Mouse (Mus musculus): ENCODE measurements around the gene Il4ra. TPM values are rescaled to one million over a fixed set of nuclear protein-coding genes. Genes with fewer than 3 reads are reported as not detected.
A peak's percentile ranks its signal among the peaks of the same experiment; 100 is the strongest.

Il4ra gene
- polyA plus RNA-seq, 2 experiments from 2014 or later = 67.8 to 77.8 TPM

DNA sequence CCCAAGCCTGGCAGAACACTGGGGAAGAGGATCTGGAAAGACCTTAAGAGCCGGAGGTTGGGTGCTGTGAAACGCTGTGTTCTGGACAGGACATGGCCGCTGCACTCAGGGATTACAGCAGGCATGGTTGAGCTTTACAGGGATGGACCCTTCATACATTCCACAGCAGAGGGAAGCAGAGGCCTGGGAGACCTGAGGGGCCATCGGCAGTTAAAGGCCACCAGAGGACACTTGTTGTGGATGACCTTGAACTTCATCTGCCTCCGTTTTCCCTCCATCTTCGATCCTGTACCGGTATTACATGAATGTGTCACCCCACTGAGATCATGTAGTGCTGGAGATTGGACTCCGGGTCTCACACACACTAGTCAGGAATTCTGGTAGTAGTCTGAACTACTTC lies 2.0 kb upstream of the Il4ra start:
- ATAC-seq = no peak

DNA sequence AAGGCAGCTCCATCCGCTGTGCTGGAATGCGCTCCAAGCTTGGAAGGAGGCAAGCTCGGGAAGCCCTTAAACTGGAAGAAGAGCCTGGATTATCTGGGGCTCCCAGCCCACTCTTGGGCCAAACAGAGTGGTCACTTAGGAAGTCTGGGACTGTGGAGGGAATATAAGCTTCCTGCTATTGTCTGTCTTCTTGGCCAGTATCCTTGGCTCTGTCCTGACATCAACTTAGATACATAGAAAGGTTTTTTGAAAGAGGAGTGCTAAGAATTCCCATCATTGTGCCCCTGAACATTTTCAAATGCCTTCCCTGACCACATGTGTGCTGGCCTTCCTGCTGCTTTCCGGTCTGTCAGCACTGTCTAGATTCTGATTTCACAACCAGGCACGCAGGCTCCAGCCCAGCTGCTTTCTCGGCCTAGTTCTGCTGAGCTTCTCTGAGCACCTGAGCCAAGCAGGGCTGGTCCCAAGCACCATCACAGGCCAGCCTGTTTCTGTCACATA lies 989 bp upstream of the Il4ra start:
- ATAC-seq = no peak

DNA sequence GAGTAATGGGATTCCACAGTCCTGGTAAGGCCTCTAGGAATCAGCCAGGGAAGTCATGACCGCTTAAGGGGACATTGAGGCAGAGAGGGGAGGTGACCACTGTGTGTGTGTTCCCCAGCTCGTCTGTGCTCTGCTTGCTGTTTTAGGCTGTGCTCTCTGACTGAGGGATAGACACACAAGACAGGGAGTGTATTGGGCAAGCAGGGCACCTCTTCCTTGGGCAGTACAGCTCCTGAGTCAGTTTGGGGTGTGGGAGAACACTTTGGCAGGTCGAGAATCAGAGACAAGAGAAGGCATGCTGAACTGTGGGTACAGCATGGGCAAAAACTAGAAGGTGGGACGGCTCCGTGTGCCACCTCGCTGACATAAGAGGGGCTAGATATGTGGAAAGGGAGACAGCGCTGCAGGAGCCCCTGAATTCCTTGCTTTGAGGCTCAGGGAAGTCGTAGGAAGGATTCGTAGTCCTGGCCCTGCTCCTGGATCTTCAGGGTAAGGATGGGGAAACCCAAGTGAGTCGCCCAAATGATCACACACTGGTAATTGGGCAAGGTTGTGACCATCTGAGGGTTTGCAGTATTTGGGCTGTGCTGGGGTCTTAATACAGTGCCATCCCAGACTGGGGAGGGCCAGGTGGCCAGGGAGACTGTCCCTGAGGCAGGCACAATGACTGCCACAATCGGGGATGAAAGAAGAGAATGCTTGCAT lies 1.1 kb downstream of the Il4ra start:
- ATAC-seq = no peak

DNA sequence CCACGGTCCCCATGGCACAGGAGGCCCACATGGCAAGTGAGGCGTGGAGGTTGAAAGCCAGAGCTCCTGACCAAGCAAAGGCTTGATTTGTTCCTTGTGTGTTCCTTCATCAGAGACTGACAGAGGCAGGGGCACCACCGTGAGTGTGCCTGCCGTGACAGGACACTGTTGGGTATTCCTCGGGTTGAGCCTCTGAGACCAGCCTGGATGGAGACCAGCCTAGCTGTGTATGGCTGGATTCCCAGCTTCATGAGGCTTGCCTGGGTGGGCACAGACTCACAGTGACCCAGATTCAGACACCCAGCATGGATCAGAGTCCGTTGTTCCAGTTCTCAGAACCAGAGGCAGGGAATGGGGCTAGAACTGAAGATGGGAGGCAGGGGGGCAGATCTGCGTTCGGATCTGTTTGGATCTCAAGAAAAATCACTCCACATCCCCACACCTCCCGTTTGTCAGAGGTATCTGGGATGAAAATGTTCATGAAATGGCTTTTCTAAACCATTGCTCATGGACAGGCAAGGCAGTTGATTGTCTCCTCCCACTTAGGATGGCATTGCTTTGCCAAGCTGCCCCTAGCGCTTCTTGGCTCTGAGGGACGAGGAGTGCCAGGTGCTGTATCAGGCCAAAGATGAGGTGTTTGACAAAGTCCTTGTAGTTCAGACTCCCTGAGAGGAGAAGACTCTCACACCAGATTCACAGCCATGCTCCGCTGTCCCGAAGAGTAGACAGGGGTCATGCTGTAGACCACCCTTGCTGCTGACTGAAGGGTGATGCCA lies 1.9 kb downstream of the Il4ra start:
- no peak for ATAC-seq

DNA sequence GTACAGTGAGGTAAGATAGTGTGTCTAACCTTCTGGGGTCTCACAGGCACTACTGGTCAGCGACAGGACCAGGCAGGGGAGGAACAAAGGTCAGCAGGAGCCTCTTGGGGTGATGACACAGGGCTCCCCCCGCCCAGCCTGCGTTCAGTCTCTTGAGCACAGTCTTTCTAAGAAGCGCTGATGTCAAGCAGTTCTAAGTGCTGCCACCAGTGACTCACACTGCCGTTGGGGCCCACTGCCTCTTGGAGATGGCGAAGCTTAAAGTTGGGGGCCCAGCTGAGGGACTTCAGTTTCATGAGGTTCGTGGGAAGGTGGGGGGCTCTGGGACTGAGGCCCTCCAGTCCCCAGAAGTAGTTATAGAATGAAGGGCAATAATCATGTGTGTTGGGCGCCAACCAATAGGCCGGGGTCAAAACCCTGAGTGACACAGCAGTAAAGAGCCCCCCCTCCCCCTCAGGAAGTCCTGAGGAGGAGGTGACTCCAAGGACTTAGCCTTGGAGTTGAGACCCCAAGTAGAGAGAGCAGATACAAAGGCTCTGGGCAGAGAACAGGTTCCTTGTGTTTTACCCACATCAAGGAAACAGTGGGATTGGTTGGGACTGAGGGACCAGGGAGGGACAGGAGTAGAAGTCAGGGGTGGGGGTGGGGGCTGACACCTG lies 2.7 kb downstream of the Il4ra start:
- peak; percentile 28 for ATAC-seq

DNA sequence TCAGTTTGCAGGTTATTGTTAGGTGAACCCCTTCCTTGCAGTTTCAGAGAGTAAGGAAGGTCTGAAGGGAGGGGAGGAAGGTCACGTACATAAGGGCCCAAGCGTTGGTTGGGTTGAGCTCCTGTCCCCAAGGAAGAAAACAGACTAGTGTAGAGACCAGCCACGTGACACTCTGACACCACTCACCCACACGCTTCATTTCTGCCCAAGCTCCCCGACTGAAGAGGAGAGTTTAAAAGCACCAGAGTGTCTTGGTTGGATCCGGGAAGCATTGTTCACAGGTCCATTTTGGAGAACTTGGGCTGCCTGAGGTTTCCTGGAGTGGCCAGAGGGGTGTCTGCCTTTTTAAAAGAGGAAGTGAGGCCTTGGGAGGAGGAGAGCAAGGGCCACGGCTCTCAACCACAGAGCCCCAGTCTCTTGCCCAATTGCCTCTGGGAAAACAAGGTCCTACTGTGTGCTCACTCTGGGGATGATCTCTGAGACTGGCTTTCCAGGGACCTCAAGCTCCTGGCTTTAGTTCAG lies 3.5 kb downstream of the Il4ra start:
- ATAC-seq = peak; percentile 7

DNA sequence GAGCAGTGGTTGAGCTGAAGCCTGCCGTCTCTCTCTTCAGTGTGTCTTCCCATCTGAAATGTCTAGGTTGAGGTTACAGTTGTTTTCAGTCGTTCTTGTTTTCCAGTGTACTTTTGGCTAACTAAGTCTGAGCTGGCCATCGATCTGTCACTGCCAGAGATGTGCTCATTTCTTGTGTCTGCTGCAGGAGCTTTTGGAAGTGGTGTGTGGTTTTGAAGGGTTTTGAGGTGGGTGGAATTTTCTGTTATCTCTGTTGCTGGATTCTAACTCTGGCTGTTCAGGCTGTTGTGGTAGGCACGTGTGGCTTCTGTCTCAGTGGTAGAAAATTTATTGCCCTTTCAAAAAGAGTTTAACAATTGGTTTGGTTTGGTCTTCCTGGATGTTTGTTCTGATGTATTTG lies 4.2 kb downstream of the Il4ra start:
- no peak for ATAC-seq

DNA sequence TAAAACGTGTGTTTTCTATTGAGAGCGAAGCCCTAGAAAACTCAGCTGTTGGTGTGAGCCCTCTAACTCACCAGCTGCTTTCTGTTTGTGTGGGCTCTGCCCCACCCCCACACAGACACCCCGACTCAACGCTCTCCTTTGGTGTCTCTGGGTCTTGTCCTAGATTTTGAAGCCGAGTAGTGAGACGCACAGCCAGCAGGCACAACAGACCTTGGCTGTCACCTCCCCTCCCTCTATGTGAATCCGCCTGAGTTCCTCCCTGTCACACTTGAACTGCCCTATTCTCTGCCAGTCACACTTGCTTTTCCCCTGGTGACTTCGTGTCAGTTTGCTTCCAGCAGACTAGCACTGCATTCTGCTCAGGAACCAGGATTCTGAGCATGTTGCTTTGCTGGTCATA lies 4.9 kb downstream of the Il4ra start:
- no peak for ATAC-seq

DNA sequence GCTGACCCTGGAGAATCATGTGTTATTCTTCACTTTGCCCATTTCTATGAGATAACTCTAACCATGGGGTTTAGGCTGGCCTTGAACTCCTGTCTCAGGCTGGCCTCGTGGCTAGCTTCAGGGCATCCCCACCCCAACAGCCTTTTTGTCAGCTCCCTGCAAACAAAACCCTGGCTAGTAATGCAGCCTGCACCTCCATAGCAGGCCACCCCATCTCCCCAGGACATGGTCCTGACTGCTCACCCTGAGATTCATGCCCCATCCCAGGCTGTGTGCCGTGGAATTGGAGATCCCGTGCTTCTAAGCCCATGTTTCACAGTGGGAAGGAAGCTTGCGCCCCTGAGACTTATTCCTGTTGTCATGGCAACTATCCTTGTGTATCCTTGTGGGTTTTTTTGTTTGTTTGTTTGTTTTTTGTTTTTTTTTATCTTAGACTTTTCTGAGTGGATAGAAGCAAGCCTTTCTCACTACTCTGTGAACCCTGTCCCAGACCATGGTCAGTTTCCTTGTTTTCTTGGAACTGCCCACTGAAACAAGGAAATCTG lies 6.6 kb downstream of the Il4ra start:
- ATAC-seq = no peak

DNA sequence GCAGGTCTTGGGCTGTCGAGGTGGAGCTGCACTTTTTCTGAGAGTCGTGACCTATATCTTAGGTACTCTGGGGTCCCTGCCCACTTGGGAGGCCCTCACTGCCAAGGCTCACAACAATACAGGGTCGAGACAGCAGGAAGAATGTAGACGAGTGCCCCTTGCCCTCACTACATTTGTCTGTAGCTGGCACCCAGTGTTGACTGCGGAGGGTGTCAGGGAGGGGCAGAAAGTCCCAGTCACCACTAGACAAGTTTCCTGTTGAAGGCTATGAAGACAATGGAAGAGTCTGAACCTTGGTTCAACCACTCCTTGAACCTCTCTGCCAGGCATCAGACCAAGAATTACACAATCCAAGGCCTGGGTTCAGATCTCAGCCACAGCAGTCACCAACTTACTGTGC lies 7.1 kb downstream of the Il4ra start:
- ATAC-seq = no peak

DNA sequence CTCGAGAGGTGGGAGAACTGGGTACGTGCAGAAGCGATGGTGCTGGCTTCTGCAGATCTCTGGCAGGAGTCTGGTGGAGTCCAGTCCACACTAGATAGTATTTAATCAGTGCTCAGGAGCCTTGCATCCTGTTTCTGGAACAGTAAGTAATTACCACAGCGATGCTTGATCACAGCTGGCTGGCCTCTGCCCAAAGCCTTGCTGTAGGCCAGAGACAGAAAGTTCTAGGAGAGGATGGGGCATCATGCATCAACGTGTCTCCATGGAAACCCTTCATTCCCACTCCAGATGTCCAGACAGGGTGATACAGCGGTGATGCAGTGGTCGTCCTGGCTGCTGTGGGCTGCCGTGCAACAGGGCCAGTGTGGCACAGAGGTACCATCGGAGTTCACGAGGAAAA lies 7.6 kb downstream of the Il4ra start:
- ATAC-seq = no peak

DNA sequence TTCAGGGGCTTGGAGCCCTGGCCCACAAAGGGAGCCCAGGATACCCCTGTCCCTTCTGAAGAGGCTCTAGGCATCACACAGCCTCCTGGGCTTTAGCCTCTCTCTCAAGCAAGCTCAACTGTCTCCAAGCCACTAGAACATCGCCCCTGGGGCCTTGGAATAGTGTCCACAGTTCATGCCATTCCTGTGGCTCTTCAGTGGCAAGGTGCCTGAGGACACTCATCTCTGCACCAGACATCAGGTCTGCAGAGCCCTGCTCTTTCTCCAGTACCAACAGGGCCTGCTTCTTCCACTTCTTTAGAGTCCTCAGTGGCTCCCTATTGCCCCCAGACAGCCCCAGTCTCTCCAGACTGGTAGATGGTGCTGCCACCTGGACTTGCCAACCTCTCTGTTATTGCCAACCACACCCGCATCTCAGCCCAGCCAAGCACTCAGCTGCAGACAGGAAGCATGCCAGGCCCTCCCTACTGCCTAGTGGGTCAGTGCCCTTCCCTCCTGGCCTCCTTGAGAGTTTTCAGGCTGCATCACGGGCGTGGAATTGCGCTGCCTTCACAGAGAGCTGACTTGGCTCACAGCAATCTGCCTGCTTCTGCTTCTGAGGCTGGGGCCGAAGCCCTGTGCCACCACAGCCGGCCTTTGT lies 8.3 kb downstream of the Il4ra start:
- no peak for ATAC-seq

DNA sequence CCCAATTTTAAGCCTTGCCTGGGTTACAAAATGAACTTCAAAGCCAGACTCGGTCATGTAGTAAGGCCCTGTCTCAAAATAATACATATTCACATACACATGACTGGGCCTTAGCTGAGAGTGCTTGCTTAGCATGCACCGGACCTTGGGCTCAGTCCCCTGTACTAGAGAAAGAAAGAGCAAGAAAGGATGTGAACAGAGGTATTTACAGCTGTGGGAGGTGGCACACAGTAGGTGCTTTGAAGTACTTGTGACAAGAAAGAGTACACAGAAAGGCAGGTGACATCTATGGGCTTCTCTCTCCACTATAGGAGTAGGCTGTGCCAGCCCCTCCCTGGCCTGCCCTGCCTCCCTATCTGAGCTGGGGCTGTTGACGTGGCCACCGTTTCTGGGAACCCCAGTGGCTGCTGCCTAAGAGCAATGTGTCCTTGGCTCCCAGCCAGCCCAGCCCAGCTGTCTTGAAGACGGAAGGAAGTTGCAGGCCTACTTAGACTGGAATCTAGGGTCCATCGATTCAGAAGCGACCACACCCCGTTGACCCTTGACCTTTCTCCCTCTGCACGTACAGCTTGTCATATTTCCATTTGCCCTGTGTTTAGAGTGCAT lies 9.3 kb downstream of the Il4ra start:
- peak; percentile 82 for ATAC-seq

DNA sequence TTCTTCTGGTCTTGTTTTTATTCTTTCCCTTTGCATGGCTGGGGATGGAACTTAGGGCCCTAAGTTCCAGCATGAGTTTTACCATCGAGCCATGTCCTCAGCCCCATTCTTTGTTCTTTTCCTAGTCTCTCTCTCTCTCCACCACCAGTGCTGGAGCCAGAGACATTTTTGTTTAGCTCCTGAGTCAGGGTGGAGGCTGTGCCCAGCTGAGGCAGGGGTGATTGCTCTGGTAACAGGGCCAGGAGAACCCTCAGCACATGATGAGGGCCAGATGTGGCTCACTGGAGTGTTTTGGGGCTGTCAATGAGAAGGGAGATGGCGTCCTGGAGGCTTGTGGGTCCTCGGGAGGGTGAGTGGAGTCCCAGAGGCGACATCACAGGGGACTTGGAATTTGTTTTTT lies 10.5 kb downstream of the Il4ra start:
- ATAC-seq = no peak

DNA sequence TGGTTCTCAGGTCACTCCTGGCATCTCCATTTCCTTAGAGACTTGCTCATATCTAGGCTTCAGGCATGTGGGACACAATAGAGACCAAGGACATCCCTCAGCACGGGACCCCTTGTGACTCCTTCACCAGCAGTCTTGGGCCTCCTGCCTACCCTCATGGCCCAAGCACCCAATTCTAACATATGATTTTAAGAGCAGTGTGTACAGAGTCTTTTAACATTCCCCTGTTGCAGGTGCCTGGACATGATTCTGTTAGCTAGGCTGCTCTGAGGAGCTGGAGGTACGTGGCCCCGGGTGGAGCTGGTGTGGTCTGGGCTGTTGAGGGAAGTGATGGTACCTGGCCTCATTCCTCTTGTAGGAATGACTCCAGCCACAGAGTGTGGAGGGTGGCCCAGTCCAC lies 11.2 kb downstream of the Il4ra start:
- no peak for ATAC-seq

DNA sequence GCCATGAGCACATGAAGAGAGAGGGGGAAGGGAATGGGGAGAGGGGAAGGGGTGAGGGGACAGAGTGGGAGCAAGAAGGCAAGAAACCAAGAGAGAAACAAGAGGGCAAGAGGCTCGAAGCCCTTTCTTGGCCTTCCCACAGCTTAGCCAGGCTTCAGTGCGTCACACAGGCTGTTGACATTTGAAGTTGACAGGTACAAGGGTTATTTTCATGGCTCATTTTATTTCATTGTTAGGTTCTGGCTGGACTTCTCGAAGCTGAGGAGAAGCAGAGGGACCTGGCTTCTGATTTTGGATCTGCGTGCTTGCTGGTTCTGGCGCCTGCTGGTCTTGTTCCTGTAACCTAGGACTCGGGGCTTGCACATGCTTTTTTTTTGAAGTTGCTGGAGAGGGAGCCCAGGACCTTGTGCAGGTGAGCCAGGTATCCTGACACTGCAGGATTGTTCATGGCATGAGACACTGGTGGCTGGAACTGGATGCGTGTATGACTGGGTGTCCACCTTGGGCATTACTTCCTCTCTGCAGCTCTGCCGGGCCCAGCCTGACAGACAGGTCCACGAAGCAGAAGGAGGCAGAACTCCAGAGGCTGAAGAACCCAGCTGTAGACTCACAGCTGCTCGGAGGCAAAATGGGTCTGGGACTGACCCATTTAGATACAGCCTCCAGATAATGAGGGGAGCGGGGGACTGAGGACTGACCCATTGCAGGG lies 12.6 kb downstream of the Il4ra start:
- ATAC-seq = no peak

DNA sequence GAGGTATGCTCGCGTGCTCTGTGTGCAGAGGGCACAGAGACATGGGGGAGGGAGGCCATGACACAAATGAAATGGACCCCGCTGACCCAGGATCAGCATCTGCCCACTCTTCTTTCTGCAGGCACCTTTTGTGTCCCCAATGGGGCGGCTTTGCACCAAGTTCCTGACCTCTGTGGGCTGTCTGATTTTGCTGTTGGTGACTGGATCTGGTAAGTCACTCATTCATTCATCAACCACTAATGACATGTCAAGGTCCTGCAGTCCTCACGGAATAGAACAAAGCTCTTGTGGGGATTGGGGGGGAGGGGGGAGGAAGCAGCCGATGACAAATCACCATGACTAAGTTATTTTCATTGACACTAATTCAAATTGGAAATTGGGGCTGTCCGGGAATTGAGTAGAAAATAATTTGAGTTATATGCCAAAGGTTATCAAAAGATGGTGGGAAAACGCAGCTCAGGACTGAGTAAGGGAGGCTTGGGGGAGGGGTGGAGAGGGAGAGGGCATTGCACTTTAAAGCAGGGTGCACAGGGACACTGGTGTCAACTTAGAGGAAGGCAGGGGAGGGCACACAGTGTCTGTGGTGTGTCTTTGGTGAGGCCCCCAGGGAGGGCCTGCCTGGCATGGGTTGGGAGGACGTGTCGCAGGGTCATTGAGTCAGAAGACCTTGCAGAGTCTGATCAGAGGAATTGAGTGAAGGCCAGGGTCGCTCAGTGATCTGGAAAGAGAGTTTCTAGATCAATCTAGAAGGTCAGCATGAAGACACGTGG lies 13.8 kb downstream of the Il4ra start:
- no peak for ATAC-seq

DNA sequence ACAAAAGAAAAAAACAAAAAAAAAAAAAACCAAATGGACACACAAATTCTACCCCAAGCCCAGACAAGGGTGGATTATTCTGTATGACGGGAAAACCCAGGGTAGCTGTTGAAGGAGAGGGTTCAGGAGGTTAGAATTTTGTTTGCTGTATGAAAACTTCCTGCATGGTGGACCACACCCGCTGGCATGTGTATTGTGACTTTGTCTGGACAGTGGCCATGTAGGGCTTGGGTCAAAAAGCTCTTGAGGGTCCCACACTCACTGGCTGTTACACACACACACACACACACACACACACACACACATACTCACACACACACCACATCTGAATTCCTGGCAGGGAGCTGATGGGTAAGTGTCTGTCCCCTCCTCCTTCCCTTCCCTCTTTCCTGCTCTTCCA lies 14.5 kb downstream of the Il4ra start:
- ATAC-seq = no peak

DNA sequence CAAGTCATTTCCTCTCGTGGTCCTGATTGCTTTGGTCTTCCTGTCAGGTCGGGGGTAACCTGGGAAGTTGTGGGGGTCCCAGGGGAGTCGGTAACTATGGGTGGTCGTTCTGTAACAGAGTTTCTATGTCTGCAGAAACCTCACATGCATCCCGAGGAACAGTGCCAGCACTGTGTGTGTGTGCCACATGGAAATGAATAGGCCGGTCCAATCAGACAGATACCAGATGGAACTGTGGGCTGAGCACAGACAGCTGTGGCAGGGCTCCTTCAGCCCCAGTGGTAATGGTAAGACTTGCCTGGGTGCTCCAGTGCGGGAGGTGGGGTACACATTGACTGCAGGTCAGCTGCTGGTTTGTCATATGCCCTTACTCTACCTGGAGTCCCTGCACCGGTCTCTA lies 17.0 kb downstream of the Il4ra start:
- no peak for ATAC-seq

DNA sequence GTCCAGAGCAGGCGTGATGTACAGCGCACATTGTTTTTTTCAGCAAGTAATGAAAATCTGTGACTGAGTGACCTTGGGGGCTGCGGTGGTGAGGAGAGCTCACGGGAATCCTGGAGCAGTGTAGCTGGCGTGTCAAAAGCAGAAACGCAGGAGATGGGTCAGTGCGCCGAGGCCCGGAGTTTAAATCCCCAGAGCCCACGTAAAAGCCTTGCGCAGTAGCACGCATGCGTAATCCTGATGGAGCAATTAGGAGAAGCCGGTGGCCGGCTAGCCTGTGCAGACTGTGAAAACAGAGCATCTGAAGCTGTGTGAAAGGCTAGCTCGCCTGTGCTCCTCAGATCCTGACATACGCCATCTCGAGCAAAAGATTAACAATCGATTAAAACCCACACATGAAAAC lies 20.0 kb downstream of the Il4ra start:
- no peak for ATAC-seq

DNA sequence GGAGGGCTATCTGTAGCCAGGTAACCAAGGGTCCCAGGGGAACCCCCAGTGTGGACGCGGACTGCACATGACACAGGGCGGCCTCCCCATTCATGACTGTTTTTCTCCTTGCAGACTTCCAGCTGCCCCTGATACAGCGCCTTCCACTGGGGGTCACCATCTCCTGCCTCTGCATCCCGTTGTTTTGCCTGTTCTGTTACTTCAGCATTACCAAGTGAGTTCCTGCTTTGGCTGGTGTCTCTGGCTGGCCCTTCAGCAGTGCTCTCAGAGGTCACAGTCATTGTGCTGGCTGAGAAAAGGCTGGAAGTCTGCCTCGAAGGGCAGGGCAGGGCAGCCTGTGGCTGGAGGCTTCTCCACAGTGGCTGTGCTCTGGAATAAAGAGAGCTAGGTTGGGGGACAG lies 20.8 kb downstream of the Il4ra start:
- ATAC-seq = no peak
